Mouse (Mus musculus) common myeloid progenitor, adult 5-6 weeks (primary cell): Measurements from ENCODE around the gene Dmc1. TPM values are rescaled to one million over a fixed set of nuclear protein-coding genes. Genes with fewer than 3 reads are reported as not detected.
A peak's percentile ranks its signal among the peaks of the same experiment; 100 is the strongest.

ENCODE experiments used
- ATAC-seq: replicated peaks from 2 replicates; pipeline ENCODE4 v1.8.0; 2016; ENCODE audit warnings: low read depth, mild to moderate bottlenecking, moderate TSS enrichment, inconsistent platforms; ENCODE audit not compliant: poor library complexity, severe bottlenecking
- total RNA-seq: library from RNA; stranded (forward); fragments of 200-1000, 187-1606 nt; gene quantifications from 2 replicates; pipeline ENCODE4 v1.2.3, GENCODE M21; 2017

The Dmc1 gene
- total RNA-seq, 1 experiment from 2014 or later: 1.8 TPM

- no peak for ATAC-seq
Measured at GRCm38 (mm10) chr15:79575543-79576222, 29.2 kb downstream of the Dmc1 start.

DNA sequence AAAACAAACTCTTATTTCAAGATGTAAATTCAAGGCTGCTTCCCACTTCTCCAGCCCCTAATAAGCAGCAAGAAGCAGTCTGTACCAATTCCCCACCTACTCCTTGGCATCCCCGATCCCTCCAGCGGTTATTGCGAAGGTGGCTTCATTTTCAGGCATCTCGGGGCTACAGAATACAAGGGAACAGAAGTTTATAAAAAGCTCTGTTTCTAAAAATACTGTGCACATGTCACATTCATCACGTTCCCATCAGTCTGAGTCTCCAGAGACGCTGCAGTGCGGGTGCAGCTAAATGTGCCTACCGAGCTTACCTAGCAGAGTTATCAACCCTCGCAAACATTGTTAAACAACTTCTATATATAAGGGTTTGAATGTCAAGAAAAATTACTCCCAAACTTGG, 42.5 kb downstream of the Dmc1 start:
- ATAC-seq: no peak

DNA sequence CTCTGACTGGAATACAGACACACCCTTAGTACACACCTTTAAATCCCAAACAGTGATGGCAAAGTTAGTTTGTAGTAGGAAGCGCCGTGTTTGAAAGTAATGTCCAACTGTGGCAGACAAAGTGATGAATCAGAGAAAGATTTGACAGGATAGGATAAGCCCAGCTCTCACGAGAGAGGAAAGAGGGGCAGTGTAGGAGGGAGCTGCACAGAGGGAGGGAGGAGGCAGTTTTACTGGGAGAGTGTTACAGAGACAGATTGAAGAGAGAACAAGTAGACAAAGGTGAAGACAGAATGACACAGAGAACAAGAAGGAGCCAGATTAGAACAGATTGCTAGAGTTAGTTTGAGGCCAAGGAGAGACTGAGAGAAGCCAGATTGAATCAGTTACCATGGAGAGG, 45.3 kb downstream of the Dmc1 start:
- ATAC-seq: no peak

- ATAC-seq: no peak
Measured at GRCm38 (mm10) chr15:79552566-79552965, 52.3 kb downstream of the Dmc1 start.

DNA sequence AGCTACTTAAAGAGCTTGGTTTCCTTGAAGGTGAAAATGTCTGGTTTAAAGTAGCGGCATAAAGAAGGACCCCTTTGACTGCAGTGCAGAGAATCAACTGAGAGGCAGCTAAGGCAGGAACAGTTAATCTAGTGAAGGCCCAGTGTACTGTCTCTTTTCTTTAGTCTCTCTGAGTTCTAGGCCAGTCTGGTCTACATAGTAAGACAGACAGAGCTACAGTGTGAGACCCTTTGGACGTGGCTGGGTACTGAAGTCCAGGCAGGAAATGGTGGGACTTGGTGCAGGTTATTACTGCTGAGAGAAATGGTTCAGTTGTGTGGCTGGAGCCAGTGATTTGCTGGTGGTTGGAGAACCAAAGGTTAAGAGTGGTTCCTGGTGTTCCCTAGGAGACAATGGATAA, 56.7 kb downstream of the Dmc1 start:
- ATAC-seq: no peak

GRCm38 (mm10) chr15:79547289-79547820, 57.6 kb downstream of the Dmc1 start:
- ATAC-seq: no peak

- peak; percentile 95 for ATAC-seq
Measured at GRCm38 (mm10) chr15:79546410-79547288, 58.3 kb downstream of the Dmc1 start, which contains the start of gene Ddx17. Gene Ddx17, minus strand, starts transcription at chr15:79546741.

GRCm38 (mm10) chr15:79545921-79546399, 58.9 kb downstream of the Dmc1 start:
- no peak; the same call in 1 of the 2 replicates for ATAC-seq

DNA sequence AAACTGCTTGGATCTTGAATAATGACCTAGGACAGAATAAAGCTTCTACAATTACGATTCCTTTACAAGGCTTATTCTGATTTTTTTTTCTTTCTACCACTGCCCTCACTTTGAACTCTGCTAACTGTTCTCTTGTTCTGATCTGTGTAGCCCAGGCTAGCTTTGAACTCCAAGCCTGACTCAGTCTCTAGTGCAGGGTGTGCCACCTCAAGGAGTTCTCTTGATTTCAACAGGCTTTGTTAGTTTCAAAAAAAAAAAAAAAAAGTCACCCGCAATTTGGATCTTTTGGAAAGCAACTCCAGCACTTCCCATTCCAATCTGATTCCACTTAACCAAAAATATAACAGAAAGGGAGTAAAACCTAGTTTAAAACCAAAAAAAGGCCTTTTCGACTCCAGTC, 59.4 kb downstream of the Dmc1 start:
- ATAC-seq: no peak

DNA sequence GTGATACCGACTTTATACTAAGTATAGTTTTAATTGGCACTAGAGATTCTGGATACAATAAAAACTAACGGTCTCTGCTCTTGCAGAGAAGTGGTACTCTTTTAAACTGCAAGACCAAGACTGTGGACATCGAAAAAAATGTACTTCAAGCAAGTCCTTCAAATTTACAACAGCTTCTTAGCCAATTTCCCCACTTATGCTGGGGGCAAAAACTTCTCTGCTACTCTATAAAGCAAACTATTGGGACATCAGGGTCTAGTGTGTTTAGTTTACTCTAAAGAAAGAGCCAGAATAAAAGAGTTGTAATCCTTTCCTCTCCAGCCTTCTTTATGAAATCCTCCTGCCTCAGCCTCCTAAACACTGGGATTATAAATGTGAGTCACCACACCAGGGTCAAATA, 60.9 kb downstream of the Dmc1 start:
- ATAC-seq: no peak

GRCm38 (mm10) chr15:79533796-79534195, 71.1 kb downstream of the Dmc1 start:
- no peak for ATAC-seq

DNA sequence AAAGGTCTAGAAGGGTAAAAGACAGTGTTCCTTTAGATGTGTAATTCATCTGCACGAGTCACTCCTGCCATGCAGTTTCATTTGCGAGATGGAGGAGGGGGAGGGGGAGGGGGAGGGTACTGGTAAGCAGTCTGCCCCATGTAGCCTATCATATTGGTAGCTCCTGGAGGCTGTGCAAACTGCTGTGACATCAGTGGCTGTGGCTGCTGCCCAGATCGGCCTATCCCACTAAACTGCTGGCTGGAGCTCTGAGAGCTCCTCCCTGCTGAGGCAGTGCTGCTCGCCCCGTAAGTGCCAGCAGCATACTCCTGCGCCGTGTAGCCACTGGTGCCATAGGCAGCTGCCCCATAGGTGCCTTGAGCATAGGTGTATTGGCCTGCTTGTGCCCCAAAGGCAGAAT, 75.0 kb downstream of the Dmc1 start:
- no peak for ATAC-seq

- 0 out of 2 replicates have a peak, but pooled peaks have one; percentile 22 for ATAC-seq
Measured at GRCm38 (mm10) chr15:79527991-79528639, 76.8 kb downstream of the Dmc1 start.

DNA sequence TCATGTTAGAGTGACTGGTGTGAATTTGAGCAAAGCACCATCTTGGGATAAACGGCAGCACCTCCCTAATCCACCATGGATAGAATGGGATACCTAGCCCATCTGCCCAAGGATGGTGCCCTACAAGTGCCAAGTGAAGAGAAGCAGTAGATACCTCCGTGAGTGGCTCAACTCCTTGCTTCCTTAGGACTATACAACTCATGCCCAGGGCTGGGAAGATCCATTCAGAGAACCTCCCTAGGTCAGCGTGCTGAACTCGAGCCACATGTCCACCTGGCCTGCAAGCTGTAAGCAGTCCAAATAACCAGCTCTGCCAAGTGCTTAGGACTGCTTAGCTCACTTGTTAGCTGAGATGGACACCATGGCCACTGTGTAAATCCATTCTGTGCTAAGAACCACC, 77.7 kb downstream of the Dmc1 start:
- no peak for ATAC-seq

DNA sequence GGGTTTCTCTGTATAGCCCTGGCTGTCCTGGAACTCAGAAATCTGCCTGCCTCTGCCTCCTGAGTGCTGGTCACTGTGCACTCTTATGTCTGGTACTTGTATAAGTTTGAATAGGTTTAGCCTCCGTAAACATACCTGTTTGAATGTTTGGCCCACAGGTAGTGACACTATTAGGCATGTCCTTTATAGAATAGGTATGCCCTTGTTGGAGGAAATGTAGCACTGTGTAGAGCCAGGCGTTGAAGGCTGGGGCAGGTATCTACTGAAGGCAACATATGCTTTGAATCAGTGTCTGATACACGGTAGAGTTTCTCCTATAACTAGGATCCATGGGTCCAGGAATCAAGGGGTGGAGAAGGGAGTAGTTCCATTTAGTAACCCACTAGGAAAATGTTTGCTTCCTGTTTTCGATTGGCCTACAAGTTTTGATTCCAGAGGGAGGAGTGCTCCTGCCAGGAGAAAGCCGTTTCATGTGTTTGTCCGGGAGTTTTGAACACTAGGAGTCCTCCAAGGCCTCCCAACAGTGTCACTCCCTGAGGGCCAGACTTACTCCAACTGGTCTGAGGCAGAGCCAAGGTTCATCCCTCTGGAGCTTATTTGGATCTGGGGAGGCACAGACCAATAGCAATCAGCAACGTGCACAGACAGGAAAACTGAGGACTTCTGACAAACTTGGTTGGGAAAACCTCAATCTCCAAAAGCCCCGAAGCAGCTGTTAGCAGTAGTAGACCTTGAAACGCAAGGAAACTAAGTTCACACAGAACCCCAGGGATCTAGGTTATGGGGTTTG, 78.7 kb downstream of the Dmc1 start:
- no peak for ATAC-seq

DNA sequence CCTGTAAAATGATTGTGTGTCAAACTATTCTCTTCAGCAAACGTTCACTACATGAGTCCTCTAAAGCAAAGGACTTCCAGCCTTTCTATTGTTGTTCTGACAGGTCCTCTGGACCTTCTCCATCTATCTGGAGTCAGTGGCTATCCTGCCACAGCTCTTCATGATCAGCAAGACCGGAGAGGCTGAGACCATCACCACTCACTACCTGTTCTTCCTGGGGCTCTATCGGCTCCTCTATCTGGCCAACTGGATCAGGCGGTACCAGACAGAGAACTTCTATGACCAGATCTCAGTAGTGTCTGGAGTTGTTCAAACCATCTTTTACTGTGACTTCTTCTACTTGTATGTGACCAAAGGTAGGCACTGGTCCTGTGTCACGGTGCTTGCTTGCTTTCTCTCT, 79.3 kb downstream of the Dmc1 start:
- no peak for ATAC-seq

DNA sequence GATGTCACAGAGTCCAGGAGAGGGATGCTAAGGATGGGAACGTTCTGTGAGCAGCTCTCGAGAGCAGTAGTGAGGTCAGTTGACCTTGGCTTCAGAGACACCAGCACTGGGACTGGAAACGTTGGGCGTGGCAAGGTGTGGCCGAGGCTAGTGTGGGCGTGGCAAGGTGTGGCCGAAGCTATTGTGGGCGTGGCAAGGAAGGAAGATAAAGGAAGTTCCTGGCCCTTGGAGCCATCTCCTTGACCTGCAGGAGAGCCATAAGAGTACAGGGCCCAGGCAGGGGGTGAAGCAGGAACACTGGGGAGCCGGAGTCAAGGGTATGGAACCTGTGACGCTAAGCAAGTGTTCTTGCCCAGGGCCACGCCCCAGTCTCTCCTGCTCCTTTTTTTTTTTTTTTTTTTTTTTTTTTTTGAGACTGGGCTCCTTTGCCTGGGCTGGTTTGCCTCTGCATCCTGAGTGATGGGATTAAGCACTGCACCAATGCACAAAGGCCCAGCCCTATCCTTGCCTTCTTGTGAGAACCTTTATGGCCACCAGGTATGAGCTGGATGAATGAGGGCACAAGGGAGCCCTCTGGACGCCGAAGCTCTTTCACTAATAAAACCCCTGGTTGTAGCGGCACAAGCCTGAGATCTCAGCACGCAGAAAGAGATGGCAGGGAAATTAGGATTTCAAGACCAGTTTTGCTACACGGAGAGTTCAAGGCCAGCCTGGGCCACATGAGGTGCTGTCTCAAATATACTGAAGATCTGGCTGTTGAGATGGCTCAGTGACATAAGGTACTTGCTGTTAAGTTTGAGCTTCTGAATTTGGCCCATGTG, 85.3 kb downstream of the Dmc1 start:
- no peak for ATAC-seq

- ATAC-seq: no peak
Measured at GRCm38 (mm10) chr15:79518571-79518970, 86.3 kb downstream of the Dmc1 start.

DNA sequence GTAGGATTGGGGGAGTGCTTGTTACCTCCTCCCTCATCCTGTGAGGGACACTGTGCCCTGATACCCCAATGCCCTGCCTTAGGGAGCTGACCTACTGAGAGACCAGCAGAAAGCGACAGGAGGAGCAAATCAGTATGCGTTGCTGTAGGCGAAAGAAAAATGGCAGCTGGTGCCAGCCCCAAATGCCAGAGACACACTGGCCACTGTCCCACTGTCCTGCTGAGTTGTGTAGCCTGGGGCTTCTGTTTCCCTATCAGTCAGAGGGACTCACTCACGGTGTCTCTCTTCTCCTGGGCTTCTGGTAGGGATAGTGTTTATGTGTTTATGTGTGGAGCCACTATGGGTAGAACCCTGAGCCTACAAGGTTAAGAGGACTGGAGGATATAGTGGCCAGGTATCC, 87.2 kb downstream of the Dmc1 start:
- no peak for ATAC-seq
